Mouse (Mus musculus) urinary bladder, postnatal 25 days (tissue): ENCODE measurements around the gene Ogfod2.

Source experiments
- DNase-seq: peaks from one replicate; pipeline ENCODE4 v3.0.0; 2022; ENCODE audit warnings: low spot score

Ogfod2 gene

DNA sequence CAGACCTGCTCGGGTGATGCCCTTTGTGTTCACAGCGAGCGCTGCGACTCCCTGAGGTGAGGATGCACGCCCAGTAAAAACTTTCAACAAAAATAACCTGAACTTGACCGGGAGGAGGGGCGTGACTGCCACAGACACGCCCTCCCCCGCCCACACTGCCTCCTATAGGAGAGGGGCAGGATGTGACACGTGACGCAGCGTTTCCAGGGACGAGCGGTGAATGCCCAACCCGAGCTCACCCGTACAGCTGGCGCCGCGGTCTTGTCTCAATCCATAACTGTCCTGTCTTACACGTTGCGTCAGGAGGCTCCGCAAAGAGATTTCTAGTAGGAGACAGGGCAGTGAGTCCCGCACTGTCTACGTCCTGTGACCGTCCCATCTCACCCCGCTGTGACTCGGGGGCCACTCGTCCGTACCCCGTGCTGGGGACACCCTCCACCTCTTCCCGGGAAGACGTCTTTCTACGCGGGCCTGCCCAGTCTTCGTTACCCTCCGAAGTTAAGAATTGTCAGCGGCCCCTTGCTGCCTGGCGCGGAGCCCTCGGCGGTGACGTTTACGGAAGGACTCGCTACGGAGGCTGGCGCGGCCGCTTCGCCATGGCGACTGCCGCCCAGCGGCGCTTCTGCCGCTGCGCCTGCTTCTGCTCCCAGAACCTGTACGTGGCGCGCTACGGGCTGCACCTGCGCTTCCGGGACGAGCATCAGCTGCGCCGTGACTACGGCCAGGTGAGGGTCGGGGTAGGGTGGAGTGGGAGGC lies at the start of gene Ogfod2:
Ogfod2 (plus strand) TSS at position 556 of the 756 bp plus-strand sequence.
- DNase-seq, result peak; percentile 90

DNA sequence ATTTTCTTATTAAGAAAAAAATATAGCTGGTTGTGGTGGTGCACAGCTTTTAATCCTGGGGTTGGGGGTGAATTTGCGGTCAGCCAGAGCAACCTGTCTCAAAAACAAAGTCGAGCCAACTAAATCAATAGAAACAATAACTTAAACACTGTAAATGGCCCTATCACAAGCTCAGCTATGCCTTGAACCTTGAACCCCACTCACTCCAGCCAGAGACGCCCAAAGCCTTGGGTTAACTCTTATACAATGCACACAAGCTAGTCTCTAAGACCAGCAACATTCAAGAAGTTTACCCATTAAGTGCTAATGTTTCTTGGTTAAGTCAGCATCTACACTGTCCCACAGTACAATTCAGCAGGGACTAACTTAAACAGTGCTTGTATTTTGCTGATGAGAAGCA lies 42.4 kb upstream of the Ogfod2 start:
- no peak for DNase-seq

DNA sequence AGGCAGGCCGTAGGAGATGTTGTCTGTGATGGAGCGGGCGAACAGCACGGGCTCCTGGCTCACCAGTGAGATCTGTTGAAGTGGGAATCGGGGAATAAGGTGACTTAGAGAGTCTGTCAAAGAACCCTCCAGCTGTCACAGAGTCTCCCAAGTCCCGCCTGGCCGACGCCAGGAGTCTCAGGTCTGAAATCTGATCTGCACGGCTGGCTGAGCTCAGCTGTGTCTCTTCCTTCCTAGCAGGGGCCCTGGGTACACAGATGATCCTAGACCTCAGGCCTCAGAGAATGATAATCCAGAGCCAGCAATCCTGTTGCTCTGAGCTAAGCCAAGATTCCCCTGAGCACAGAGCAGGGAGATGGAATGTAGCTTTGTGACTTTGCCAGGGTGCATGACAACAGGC lies 38.4 kb upstream of the Ogfod2 start:
- no peak for DNase-seq

DNA sequence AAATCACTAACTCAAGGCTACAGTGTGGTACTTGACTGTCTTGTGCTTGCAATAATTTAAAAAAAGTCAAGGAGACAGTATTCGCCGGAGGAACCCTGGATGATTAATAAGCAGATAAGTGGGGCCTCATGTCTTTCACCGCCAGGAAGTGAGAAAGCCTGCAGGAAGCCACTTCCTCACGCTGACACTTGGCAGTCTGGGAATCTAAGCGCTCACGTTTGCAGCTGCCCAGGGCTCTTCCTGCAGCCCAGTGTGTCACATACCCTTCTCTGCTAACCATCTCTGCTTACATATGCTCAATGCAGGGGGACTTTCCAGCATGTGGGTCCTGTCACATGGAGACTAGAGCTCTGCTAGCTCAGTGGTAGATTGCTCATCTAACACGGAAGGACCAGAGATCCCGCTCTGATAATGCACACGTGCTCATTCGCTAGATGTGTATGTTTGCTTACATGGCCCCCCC lies 37.2 kb upstream of the Ogfod2 start:
- no peak for DNase-seq

DNA sequence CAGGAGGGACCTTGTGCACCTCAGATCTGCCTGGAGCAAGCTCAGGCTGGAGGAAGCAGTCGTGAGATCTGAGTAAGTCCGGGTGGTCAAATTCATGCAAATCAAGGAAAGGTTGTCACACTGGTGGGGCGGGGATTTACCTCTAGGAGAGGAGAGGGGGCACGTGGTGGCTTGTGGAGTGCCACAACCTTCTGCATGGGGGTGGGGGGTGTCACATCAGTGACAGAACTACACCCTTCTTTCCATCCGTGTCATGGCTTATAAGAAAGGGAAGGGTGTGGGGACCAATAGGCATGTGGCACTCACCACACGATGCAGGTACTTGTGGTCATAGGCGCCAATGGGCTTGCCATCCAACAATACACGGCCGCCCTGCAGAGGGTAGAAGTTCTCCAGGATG lies 36.4 kb upstream of the Ogfod2 start:
- DNase-seq, result no peak

DNA sequence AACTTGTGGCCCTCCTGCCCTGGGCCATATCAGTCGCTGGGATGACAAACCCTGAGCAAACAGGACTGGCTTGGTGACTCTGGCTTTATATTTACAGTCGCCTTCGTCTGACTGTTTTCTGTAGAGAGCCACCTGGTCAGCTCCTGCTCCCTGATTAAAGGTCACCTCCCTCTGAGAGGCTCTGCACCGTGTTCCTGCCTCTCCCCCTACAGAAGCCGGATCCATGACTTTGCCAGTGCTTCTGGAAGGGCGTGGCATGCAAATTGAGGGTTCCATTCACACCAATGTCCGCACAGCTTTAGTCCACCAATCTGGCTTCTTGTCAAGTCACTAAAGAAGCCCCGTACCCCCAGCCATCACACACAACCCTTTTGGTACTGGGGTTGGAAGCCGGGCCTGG lies 35.5 kb upstream of the Ogfod2 start:
- DNase-seq, result no peak

DNA sequence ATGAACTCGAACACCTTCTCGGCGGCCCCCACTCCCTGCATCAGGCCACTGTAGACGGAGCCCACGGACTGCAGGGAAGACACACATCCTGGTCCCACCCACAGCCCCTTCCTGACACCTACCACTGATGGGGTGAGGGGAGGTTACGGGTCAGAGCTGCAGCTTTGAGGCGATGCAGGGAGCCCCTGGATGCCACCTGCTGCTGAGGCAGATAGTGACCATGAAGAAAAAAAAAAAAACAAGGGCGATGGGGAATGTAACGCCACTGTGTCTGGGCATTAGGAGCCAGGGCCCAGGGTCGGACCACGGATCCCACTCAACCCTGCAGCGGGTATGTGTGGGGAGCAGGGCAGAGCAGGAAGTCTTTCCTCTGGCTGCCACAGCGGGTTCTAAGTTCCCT lies 34.9 kb upstream of the Ogfod2 start:
- no peak for DNase-seq

DNA sequence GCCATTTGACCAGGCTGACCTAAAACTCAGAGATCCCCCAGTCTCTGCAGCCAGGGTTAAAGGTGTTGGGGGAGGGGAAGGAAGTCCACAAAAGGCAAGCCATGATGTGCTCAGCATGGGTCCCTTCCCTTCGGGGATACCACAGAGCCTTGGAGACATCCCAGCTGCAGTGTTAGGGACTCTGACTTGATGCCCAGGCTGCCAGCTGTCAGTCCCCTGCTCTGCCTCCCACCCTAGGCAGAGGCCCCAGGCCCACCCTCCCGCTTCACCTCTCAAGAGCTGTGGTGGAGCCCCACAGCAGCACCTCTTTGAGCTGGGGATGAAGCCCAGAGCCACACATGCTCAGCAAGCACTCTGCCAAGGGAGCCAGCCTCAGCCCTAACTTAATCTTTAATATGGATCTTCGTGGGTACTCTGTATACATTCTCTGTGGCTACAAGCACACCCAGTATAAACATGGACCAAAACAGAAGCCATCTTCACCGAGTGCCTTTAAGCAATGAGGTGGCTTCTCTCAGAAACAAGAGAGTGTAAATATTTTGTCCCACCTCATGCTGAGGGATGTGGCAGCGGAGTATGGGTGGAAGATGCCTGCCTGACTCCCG lies 34.1 kb upstream of the Ogfod2 start:
- no peak for DNase-seq

DNA sequence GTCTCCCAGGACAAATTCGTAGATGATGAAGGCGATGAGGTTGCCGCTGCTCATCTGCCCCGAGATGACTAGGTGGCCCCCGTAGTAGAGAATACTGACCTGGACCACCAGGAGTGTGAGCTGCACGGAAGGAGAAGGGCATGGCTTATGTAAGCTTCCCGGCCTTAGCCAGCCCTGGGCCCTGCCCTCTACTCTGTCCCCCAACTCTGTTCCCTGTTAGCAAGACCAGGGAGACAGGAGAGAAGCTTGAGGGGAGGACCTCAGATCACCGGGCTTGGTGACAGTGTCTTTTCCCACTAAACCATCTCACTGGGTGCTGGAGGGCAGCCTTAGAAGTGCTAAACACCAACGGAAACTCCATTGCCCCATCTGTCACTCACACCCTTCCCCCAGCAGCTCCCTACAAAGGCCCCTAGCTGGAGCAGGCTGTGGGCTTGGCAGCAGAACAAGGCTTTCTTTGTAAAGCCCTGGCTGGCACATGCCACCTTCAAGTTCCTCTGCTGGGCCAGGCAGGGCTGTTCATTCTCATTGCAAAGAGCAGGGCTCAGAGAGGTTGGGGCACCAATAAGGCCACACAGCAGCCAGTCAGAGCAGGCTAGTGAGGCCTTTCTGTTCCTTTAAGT lies 33.2 kb upstream of the Ogfod2 start:
- DNase-seq, result no peak

DNA sequence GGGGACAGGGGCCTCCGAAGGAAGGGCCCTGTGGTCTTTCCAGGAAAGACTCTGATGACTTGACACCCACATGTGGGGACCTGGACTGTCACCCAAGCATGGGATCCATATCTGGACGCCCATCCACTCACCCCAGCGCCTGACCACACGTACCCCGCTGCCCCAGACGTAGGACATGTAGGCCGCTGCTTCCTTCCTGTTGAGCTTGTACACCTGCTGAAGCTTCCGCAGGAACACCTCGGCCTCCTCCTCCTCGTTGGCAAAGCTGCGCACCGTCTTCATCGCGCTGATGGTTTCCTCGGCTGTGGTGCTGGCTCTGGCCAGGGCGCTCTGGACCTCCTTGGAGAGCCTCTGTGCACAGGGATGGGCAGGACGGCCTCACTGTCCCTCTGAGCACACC lies 32.2 kb upstream of the Ogfod2 start:
- DNase-seq, result no peak

DNA sequence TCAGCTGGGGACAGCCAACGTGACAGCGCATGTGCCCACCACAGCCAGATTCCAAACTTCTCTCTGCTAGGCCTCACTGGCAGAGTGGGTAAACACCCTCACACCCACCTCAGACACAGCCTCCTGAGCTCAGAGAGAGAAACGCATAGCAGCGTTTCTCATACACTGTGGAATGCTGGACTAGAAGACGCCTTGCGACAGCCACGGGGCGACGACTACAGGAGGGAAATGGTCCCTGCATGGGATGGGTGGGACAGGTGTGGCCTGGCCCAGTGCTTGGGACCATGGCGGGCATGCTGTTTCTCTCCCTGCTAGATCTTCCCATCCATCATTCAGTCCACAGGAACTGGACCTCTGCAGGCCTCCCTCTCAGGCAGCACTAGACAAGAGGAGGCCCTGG lies 29.6 kb upstream of the Ogfod2 start:
- DNase-seq, result no peak

DNA sequence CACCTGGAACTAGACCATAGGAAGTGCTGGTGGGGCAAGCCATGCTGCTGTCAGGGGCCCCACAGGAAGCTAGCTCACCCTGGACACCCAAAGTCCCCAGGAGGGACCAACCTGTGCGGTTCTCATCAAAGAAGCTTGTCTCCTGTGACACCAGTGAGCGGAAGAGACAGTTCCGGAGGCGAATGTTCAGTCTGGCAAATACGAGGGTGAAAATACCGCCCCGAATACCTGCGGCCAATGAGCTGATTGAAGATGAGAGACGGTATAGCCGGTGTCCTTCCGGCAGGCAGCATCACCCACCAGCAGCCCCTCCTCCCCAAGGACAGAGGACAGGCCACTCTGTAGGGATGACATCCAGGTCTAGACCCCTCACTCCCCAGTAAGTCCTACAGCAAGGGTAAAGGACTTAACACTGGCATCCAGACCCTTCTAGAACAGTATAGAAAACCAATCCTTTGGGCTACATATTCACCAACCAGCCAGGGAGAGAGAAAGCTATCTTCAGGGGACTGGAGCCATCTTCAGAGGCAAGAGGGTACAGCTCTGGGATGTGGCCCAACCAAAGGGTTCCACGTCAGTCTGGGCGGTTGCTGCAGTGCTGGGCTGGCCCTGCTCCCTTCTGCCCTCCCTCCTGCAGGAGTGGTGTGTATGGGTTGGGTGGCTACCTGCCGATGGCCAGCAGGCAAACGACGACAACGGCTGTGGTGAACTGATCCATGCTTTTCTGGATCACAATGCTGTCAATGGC lies 29.0 kb upstream of the Ogfod2 start:
- no peak for DNase-seq

DNA sequence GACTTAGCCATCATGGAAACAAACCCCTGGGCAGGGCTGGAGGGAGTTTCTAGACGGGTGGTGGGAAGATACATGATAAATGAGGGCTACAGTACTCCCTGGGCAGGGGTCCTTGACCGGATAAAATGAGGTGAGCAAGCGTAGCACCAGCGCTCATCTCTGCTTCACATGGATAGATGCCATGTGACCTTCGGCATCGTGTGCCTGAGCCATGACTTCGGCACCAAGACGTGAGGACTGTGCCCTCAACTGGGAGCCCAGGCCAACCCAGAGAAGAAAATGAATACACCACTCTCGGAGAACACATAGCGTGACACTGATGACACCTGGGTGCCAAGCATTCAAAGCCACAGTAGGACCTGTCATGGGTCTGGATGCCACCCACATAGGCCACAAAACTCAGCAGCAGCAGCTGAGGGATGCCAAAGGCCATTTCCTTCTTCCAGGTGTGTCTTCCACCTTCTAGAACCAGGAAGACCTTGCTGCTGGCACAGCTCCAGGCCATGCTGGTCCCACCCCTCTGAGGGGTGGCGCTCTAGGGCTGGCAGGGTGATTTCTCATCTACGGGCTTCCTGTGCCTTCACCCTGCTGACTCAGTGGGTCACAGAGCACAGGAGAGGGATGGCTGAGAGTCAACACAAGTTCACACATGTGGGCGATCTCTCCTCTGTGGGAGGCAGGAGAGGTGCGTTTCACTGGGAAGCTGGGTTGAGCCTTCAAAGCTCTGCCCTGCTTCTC lies 28.1 kb upstream of the Ogfod2 start:
- peak; percentile 77 for DNase-seq

DNA sequence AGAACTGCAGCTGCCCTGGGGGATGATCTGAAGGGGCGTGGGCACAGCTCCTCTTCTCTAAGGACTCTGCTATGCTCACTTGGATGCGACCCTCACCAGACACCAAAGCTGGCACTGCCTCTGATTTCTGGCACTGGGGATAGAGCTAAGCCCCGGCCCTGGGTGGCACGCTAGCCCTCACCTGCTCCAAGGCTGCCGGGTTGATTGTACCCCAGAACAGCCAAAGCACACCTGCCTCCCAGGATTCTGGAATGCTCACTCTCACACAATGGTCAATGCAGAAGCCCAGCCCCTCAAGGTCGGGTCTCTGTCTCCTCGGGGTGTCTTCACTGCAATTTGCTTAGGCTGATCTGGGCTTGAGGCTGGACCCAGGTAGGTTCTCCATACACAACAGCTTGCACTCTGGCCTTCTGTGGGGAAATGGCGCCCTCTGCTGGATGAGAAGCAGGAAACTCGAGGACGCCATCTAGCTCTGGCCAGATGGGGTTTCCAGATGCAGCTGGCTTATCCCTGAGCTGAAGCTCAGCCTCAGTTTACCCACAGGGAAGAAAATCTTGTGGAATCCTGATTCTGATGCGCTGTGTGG lies 27.4 kb upstream of the Ogfod2 start:
- peak; percentile 91 for DNase-seq

DNA sequence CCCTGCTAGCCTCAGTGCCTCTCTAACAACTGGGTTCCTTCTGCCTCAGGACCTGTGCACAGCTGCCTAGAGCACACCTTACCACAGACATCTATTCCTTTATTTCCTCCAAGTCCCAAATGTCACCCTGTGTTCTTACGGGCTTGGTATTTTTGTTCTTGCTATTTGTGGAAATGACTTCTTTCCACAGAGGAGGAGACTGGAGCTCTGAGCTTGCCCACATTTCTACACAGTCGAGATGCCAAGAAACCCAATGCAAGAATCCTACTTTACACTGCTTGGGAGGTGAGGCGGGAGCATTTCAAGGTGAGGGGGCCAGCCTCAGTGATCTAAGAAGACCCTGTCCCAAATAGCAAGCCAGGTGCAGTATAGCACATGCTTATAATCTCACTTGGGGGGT lies 26.6 kb upstream of the Ogfod2 start:
- DNase-seq, result no peak

DNA sequence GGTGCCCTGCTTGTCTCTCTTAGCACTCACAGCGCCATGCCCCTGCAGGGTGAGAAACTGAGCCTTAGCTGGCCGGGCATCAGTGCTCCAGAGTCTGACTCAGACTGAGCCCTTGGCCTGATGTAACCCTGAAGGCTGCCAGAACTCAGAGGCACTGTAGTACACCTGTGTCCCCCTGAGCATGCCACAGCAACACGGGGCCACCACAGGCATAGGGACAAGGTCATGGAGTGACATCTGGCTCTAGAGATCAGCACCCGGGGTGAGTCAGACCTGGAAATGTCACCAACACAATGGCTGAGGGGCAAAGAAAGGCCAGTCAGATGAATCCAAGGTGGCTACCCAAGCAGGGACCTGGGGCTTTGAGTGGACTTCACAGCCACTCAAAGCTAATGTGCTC lies 25.2 kb upstream of the Ogfod2 start:
- DNase-seq, result no peak

DNA sequence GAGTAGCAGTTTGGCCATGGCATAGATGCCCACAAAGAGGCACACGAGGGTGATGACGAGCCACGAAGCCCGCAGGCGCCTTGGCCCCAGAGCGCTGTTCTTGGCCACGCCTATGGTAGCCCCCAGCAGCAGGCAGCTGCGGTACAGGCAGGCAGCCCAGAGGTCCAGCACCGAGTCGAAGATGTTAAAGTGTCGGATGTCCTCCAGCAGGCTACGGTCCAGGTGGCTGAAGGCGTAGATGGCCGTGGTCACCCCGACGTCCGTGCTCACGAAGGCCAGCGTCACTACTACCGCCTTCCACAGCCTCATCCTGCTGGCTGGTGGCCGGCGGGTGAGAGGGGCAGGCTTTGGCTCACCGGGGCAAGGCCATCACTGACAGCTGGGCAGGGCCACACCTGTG lies 22.2 kb upstream of the Ogfod2 start:
- no peak for DNase-seq

DNA sequence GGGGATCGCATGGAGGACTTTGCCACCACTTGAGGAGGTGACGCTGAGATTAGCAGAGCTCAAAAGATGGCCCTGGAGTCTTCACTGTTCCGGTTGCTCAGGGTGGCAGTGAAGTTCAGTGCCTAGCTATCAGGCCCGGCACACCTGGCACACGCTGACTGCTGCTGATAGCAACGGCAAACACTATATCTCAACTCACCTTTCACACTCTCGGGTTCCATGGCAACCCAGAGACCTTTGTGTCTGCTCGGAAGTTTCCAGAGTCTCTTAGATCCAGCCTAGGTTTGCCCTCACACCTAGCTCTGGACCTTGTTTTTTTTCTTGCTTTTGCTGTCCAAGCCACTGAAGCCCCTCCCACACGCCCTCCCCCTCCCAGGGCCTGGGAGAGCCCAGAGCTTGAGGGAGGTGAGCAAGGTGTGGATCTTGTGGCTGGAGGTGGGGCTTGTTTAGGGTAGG lies 20.1 kb upstream of the Ogfod2 start:
- DNase-seq, result no peak

DNA sequence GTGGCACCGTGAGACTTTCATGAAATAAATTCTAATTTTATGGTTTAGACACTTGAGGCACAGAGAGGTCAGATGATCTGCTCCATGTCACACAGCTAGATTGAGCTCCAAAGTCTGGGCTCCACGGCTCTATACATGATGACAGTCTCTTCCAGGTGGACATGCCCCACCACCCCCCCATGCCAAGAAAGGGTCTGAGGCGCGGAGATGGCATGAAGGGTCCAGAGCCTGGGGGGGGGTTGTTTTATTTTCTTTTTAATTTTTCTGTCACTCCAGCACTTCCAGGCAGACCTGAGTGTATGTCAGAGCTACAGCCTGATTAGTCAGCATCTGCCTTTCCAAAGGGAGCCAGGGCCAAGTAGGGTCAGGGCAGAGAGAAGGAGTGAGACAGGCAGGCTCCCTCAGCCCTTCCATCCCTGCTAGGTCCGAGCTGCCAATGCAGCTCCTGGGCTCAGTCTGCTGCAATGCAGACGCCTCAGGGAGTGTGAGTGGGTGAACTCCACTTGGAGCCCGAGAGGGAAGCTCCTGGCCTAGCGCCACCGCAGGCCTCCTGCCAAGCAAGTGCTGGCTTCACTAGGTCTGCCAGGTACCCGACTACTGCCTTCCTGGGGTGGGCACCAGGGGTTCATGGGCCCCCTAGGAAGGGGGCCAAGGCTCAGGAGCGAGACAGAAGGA lies 18.8 kb upstream of the Ogfod2 start:
- DNase-seq, result no peak

DNA sequence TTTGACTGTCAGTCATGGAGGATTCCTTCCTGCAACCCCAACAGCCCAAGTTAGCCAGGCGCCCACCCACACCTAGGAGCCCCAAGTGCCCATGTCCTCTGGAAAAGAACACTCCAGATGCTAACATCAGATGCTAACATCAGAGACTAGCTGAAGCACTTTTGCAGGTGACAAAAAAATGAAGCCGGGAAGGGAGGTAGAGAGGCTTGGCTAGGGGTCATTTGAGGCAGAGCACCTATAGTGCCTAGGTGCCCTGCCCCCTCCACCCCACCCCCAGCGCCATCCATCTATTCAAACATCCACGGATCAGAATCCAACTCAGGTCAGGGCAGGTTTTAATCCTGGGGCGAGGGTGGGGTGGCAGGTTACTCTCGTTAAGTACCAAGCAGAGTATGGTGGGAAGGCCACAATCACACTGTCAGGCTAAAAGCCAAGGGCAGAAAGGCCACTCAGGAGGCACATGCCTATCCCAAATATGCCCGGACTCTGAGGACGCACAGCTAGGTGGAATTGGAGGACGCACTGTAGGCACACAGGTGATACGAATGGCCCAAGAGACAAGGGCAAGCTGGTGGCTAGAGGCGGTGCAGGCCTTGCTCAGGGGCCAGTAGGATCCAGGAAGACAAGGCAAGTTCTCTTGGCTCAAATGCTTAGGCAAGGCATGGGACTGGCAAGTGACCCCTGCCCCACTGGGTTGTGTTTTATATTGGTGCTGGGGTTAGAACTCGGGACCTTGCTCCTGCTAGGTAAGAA lies 18.1 kb upstream of the Ogfod2 start:
- DNase-seq, result no peak
